Mouse (Mus musculus) testis, adult 2 months (tissue): ENCODE results near the gene Ppara.

Experiments used
- CTCF ChIP-seq: fragments of 200-500 bp; IDR thresholded peaks from 2 replicates; pipeline ENCODE4 v1.5.1; 2012; ENCODE audit warnings: low read depth, mild to moderate bottlenecking, inconsistent platforms, low read length, moderate library complexity; ENCODE audit not compliant: control insufficient read depth, insufficient read depth, insufficient replicate concordance
- POLR2A ChIP-seq: fragments of 200-500 bp; IDR thresholded peaks from 2 replicates; pipeline ENCODE4 v1.6.1; 2012; ENCODE audit warnings: low read depth, mild to moderate bottlenecking, inconsistent platforms, low read length, moderate library complexity; ENCODE audit not compliant: control insufficient read depth

- TF ChIP-seq CTCF: no peak
- no peak for TF ChIP-seq POLR2A
Observed at GRCm38 (mm10) chr15:85835335-85835734, 100.6 kb downstream of the Ppara start.
